Mouse (Mus musculus) kidney, postnatal 0 days (tissue): ENCODE measurements around the gene Slit2. TPM values are rescaled to one million over a fixed set of nuclear protein-coding genes. Genes with fewer than 3 reads are reported as not detected.
A peak's percentile ranks its signal among the peaks of the same experiment; 100 is the strongest.

Source experiments
- ATAC-seq: fragments of 200-750 bp; cut with Nextera tagmentation; replicated peaks from 2 replicates; pipeline ENCODE4 v1.8.0; 2017; ENCODE audit warnings: low read depth, moderate number of reproducible peaks, moderate TSS enrichment, moderate library complexity; ENCODE audit not compliant: low FRiP score
- DNase-seq: peaks from one replicate; pipeline ENCODE4 v3.0.0-alpha.2; 2016; ENCODE audit warnings: low spot score
- H3K27ac ChIP-seq: fragments of 300-500 bp; sonication (generic); 2 replicates; pipeline ENCODE4 v1.5.1; 2014; ENCODE audit warnings: mild to moderate bottlenecking
- H3K27me3 ChIP-seq: fragments of 300-500 bp; sonication (generic); 2 replicates; pipeline ENCODE4 v1.6.1; 2014; ENCODE audit warnings: low read length, mixed read lengths; ENCODE audit not compliant: insufficient read depth
- H3K36me3 ChIP-seq: fragments of 300-500 bp; sonication (generic); 2 replicates; pipeline ENCODE4 v1.6.1; 2014; ENCODE audit warnings: low read length, mixed read lengths; ENCODE audit not compliant: insufficient read depth
- H3K4me1 ChIP-seq: fragments of 300-500 bp; sonication (generic); replicated peaks from 2 replicates; pipeline ENCODE4 v1.6.1; 2014; ENCODE audit warnings: antibody characterized with exemption, low read length, mixed read lengths; ENCODE audit not compliant: insufficient read depth
- H3K4me2 ChIP-seq: fragments of 300-500 bp; sonication (generic); 2 replicates; pipeline ENCODE4 v1.6.1; 2014; ENCODE audit warnings: mild to moderate bottlenecking, low read length, moderate library complexity, mixed read lengths
- H3K4me3 ChIP-seq: fragments of 300-500 bp; sonication (generic); replicated peaks from 2 replicates; pipeline ENCODE4 v1.5.1; 2014; ENCODE audit warnings: low read depth, low read length
- H3K9ac ChIP-seq: fragments of 300-500 bp; sonication (generic); 2 replicates; pipeline ENCODE4 v1.6.1; 2014; ENCODE audit warnings: low read depth, low read length
- H3K9me3 ChIP-seq: fragments of 300-500 bp; sonication (generic); replicated peaks from 2 replicates; pipeline ENCODE4 v1.6.1; 2016; ENCODE audit warnings: low read length, inconsistent platforms, mixed read lengths
- CTCF ChIP-seq: IDR thresholded peaks from 2 replicates; pipeline ENCODE4 v1.5.1; 2016; ENCODE audit warnings: antibody characterized with exemption, low read depth, mild to moderate bottlenecking, moderate library complexity
- WGBS: fragments of 180-500 bp; shearing (Covaris S2); extraction: QIAGEN DNeasy Blood & Tissue Kit; methylation state at CpG from one replicate; pipeline ENCODE4 v1.1.7; 2014; 5-methylcytosine and 5-hydroxymethylcytosine counted together
- polyA plus RNA-seq: library from polyadenylated mRNA; unstranded; fragments of >200 nt; fragmentation: Nextera tagmentation; extraction: Ambion mirVana; gene quantifications from 2 replicates; pipeline ENCODE4 v1.2.1, GENCODE M21; 2015

The Slit2 gene
- polyA plus RNA-seq, 1 experiment from 2014 or later: 18.3 TPM

GRCm38 (mm10) chr5:48187819-48188218 is 204.9 kb downstream of the Slit2 start:
- DNase-seq: no peak
- no peaks in the 10 kb centered on the region for H3K4me1 ChIP-seq
- WGBS: 79% methylated on average over 4 of the region's 4 CpGs

GRCm38 (mm10) chr5:48199380-48199779 is 216.4 kb downstream of the Slit2 start:
- no peaks in the 10 kb centered on the region for H3K36me3 ChIP-seq
- ATAC-seq (no peak), DNase-seq (no peak)
- H3K27me3 ChIP-seq: no peaks in the 10 kb centered on the region
- H3K4me2 ChIP-seq: no peak overlapping the region
- H3K27ac ChIP-seq: no peak overlapping the region
- no peaks in the 10 kb centered on the region for H3K4me1 ChIP-seq
- H3K9ac ChIP-seq: no peak overlapping the region
- H3K4me3 ChIP-seq: no peak overlapping the region
- no peaks in the 10 kb centered on the region for H3K9me3 ChIP-seq
- TF ChIP-seq CTCF: no peak

More at GRCm38 (mm10) chr5:48187819-48188218, 204.9 kb downstream of the Slit2 start:
- ATAC-seq: no peak
- H3K4me3 ChIP-seq: no peak overlapping the region
- H3K27ac ChIP-seq: no peak overlapping the region
- no peak overlapping the region for H3K4me2 ChIP-seq
- no peaks in the 10 kb centered on the region for H3K27me3 ChIP-seq
- H3K9me3 ChIP-seq: no peaks in the 10 kb centered on the region
- H3K9ac ChIP-seq: no peak overlapping the region
- H3K36me3 ChIP-seq: no peaks in the 10 kb centered on the region
- TF ChIP-seq CTCF: no peak

- 91% methylated on average over 2 of the region's 2 CpGs for WGBS
- Histone ChIP-seq H3K4me3 (no peak overlapping the region), H3K9me3 (no peaks in the 10 kb centered on the region), H3K27me3 (no peaks in the 10 kb centered on the region), H3K4me2 (no peak overlapping the region), H3K36me3 (no peaks in the 10 kb centered on the region), H3K4me1 (no peaks in the 10 kb centered on the region), H3K9ac (no peak overlapping the region), H3K27ac (no peak overlapping the region)
- ATAC-seq: no peak
- no peak for DNase-seq
- no peak for TF ChIP-seq CTCF
Observed at GRCm38 (mm10) chr5:48215248-48215647, 232.3 kb downstream of the Slit2 start.

GRCm38 (mm10) chr5:48219624-48220155 is 236.8 kb downstream of the Slit2 start:
- no peaks in the 10 kb centered on the region for H3K9me3 ChIP-seq
- no peak overlapping the region for H3K4me2 ChIP-seq
- no peak overlapping the region for H3K27ac ChIP-seq
- no peak for ATAC-seq
- DNase-seq: no peak
- H3K27me3 ChIP-seq: no peaks in the 10 kb centered on the region
- WGBS: 90% methylated on average over 10 of the region's 10 CpGs
- H3K9ac ChIP-seq: no peak overlapping the region
- no peaks in the 10 kb centered on the region for H3K36me3 ChIP-seq
- no peak overlapping the region for H3K4me3 ChIP-seq
- no peak for TF ChIP-seq CTCF
- no peaks in the 10 kb centered on the region for H3K4me1 ChIP-seq

- H3K9ac ChIP-seq: no peak overlapping the region
- DNase-seq: no peak
- no peaks in the 10 kb centered on the region for H3K9me3 ChIP-seq
- TF ChIP-seq CTCF: no peak
- no peak overlapping the region for H3K4me3 ChIP-seq
- no peak overlapping the region for H3K4me2 ChIP-seq
- 56% methylated on average over 2 of the region's 2 CpGs for WGBS
- no peak for ATAC-seq
- no peaks in the 10 kb centered on the region for H3K27me3 ChIP-seq
- no peaks in the 10 kb centered on the region for H3K4me1 ChIP-seq
- H3K27ac ChIP-seq: no peak overlapping the region
- no peaks in the 10 kb centered on the region for H3K36me3 ChIP-seq
Observed at GRCm38 (mm10) chr5:48225500-48225899, 242.6 kb downstream of the Slit2 start.

GRCm38 (mm10) chr5:48230430-48231080 is 247.6 kb downstream of the Slit2 start:
- WGBS: 64% methylated on average over 6 of the region's 6 CpGs
- Histone ChIP-seq H3K4me3 (no peak overlapping the region), H3K9me3 (no peaks in the 10 kb centered on the region), H3K9ac (no peak overlapping the region), H3K4me1 (no peaks in the 10 kb centered on the region), H3K27me3 (no peaks in the 10 kb centered on the region), H3K27ac (no peak overlapping the region), H3K4me2 (no peak overlapping the region), H3K36me3 (no peaks in the 10 kb centered on the region)
- no peak for TF ChIP-seq CTCF
- peak; percentile 49; the same call in 1 of the 2 replicates for ATAC-seq
- DNase-seq: peak; percentile 3
